Mouse (Mus musculus) kidney, postnatal 36 days (tissue): ENCODE results near the gene Krtap19-4.

Source experiments
- DNase-seq, 2 experiments: peaks; one replicate each; pipeline ENCODE4 v3.0.0; 2021 to 2022; ENCODE audit warnings: mixed read lengths in 2 of 2

Gene Krtap19-4

GRCm38 (mm10) chr16:88884989-88885388, at the start of gene Krtap19-4:
Krtap19-4 (minus strand) TSS chr16:88885089.
- no peak for DNase-seq

- DNase-seq, result no peak
Measured at GRCm38 (mm10) chr16:88932165-88932564, 47.3 kb upstream of the Krtap19-4 start, which contains the start of gene Krtap19-9b. Krtap19-9b (minus strand) TSS chr16:88932265.

- DNase-seq, result no peak
Measured at GRCm38 (mm10) chr16:88896357-88896756, 11.5 kb upstream of the Krtap19-4 start, which contains the start of gene Krtap19-5. Krtap19-5 (minus strand) TSS chr16:88896457.

- DNase-seq, result no peak
Measured at GRCm38 (mm10) chr16:88886870-88887269, 2.0 kb upstream of the Krtap19-4 start.

GRCm38 (mm10) chr16:88877938-88878337, 7.0 kb downstream of the Krtap19-4 start, which contains the start of gene Krtap19-3:
Krtap19-3 (minus strand) TSS chr16:88878038.
- DNase-seq, result no peak

GRCm38 (mm10) chr16:88874169-88874568, 10.7 kb downstream of the Krtap19-4 start, which contains the start of gene Krtap19-2:
Krtap19-2 (minus strand) TSS chr16:88874269.
- DNase-seq, result no peak

- no peak for DNase-seq
Measured at GRCm38 (mm10) chr16:88869311-88869710, 15.6 kb downstream of the Krtap19-4 start, which contains the start of gene Krtap19-1. Krtap19-1 (minus strand) TSS chr16:88869411.

GRCm38 (mm10) chr16:88864887-88865407, 19.9 kb downstream of the Krtap19-4 start:
- no peak for DNase-seq

- peak; percentile 17 to 45 for DNase-seq
Measured at GRCm38 (mm10) chr16:88851450-88851849, 33.4 kb downstream of the Krtap19-4 start.

- DNase-seq, result no peak
Measured at GRCm38 (mm10) chr16:88848558-88848957, 36.3 kb downstream of the Krtap19-4 start.

GRCm38 (mm10) chr16:88847363-88847762, 37.5 kb downstream of the Krtap19-4 start:
- peak; percentile 20 to 41 for DNase-seq
